Mouse (Mus musculus): ENCODE measurements around the gene Ddx1. TPM values are rescaled to one million over a fixed set of nuclear protein-coding genes. Genes with fewer than 3 reads are reported as not detected.
"Not testable (repeated sequence)": the region's sequence is repeated elsewhere in the genome, so short reads cannot be mapped to it uniquely, and the experiment has no call there.

The Ddx1 gene
- polyA plus RNA-seq, 1 experiment from 2014 or later: 47.3 TPM

GRCm38 (mm10) chr12:13198157-13198556, 50.9 kb downstream of the Ddx1 start:
- Histone ChIP-seq H3K4me1 (replicated peaks; ENCODE audit: control insufficient read depth, insufficient read depth, low read length) (peaks cover 6% of the 10 kb centered on the region; the same call in 1 of the 2 replicates), H3K4me2 (replicated peaks; ENCODE audit: low read depth) (no peak overlapping the region), H3K9ac (ENCODE audit: low read depth, low read length) (no peak overlapping the region), H3K27ac (ENCODE audit: low read depth, low read length) (no peak overlapping the region), H3K9me3 (ENCODE audit: control insufficient read depth) (no peaks in the 10 kb centered on the region), H3K27me3 (replicated peaks; ENCODE audit: control insufficient read depth, insufficient read depth, low read length) (no peaks in the 10 kb centered on the region), H3K4me3 (ENCODE audit: low read depth, low read length) (no peak overlapping the region), H3K36me3 (ENCODE audit: control insufficient read depth, insufficient read depth) (no peaks in the 10 kb centered on the region)
- 74% methylated on average over 3 of the region's 3 CpGs for WGBS
- no peak for ATAC-seq
- no peak for TF ChIP-seq CTCF (IDR thresholded peaks at IDR 0.05; ENCODE audit: low read depth)

- WGBS: 81% methylated on average over 4 of the region's 4 CpGs
- H3K4me2 ChIP-seq (replicated peaks; ENCODE audit: low read depth): no peak overlapping the region
- H3K9me3 ChIP-seq (ENCODE audit: control insufficient read depth): no peaks in the 10 kb centered on the region
- no peak overlapping the region for H3K9ac ChIP-seq (ENCODE audit: low read depth, low read length)
- ATAC-seq: no peak
- H3K27ac ChIP-seq (ENCODE audit: low read depth, low read length): no peak overlapping the region
- peaks cover 6% of the 10 kb centered on the region; the same call in 1 of the 2 replicates for H3K4me1 ChIP-seq (replicated peaks; ENCODE audit: control insufficient read depth, insufficient read depth, low read length)
- no peak for TF ChIP-seq CTCF (IDR thresholded peaks at IDR 0.05; ENCODE audit: low read depth)
- H3K27me3 ChIP-seq (replicated peaks; ENCODE audit: control insufficient read depth, insufficient read depth, low read length): no peaks in the 10 kb centered on the region
- no peak overlapping the region for H3K4me3 ChIP-seq (ENCODE audit: low read depth, low read length)
- no peaks in the 10 kb centered on the region for H3K36me3 ChIP-seq (ENCODE audit: control insufficient read depth, insufficient read depth)
Observed at GRCm38 (mm10) chr12:13196146-13196545, 52.9 kb downstream of the Ddx1 start.

- TF ChIP-seq CTCF (IDR thresholded peaks at IDR 0.05; ENCODE audit: low read depth): no peak
- H3K4me3 ChIP-seq (ENCODE audit: low read depth, low read length): no peak overlapping the region
- H3K27ac ChIP-seq (ENCODE audit: low read depth, low read length): no peak overlapping the region
- no peak for ATAC-seq
- H3K27me3 ChIP-seq (replicated peaks; ENCODE audit: control insufficient read depth, insufficient read depth, low read length): no peaks in the 10 kb centered on the region
- no peaks in the 10 kb centered on the region for H3K9me3 ChIP-seq (ENCODE audit: control insufficient read depth)
- H3K36me3 ChIP-seq (ENCODE audit: control insufficient read depth, insufficient read depth): no peaks in the 10 kb centered on the region
- H3K4me2 ChIP-seq (replicated peaks; ENCODE audit: low read depth): no peak overlapping the region
- H3K4me1 ChIP-seq (replicated peaks; ENCODE audit: control insufficient read depth, insufficient read depth, low read length): peaks cover 6% of the 10 kb centered on the region; the same call in 1 of the 2 replicates
- H3K9ac ChIP-seq (ENCODE audit: low read depth, low read length): no peak overlapping the region
Observed at GRCm38 (mm10) chr12:13195506-13195905, 53.5 kb downstream of the Ddx1 start.

GRCm38 (mm10) chr12:13188059-13188700, 60.8 kb downstream of the Ddx1 start:
- Histone ChIP-seq H3K27me3 (replicated peaks; ENCODE audit: control insufficient read depth, insufficient read depth, low read length) (no peaks in the 10 kb centered on the region), H3K4me2 (replicated peaks; ENCODE audit: low read depth) (no peak overlapping the region), H3K27ac (ENCODE audit: low read depth, low read length) (no peak overlapping the region), H3K4me3 (ENCODE audit: low read depth, low read length) (no peak overlapping the region), H3K4me1 (replicated peaks; ENCODE audit: control insufficient read depth, insufficient read depth, low read length) (no peaks in the 10 kb centered on the region), H3K9ac (ENCODE audit: low read depth, low read length) (no peak overlapping the region), H3K9me3 (ENCODE audit: control insufficient read depth) (no peaks in the 10 kb centered on the region), H3K36me3 (ENCODE audit: control insufficient read depth, insufficient read depth) (no peaks in the 10 kb centered on the region)
- 39% methylated on average over 11 of the region's 11 CpGs for WGBS
- TF ChIP-seq CTCF (IDR thresholded peaks at IDR 0.05; ENCODE audit: low read depth): no peak
- no peak for ATAC-seq

GRCm38 (mm10) chr12:13186209-13186608, 62.8 kb downstream of the Ddx1 start:
- WGBS: 72% methylated on average over 4 of the region's 4 CpGs
- Histone ChIP-seq H3K36me3 (ENCODE audit: control insufficient read depth, insufficient read depth) (no peaks in the 10 kb centered on the region), H3K9ac (ENCODE audit: low read depth, low read length) (no peak overlapping the region), H3K4me2 (replicated peaks; ENCODE audit: low read depth) (no peak overlapping the region), H3K4me3 (ENCODE audit: low read depth, low read length) (no peak overlapping the region), H3K9me3 (ENCODE audit: control insufficient read depth) (no peaks in the 10 kb centered on the region), H3K27me3 (replicated peaks; ENCODE audit: control insufficient read depth, insufficient read depth, low read length) (no peaks in the 10 kb centered on the region), H3K4me1 (replicated peaks; ENCODE audit: control insufficient read depth, insufficient read depth, low read length) (peaks cover 2% of the 10 kb centered on the region; the same call in 1 of the 2 replicates), H3K27ac (ENCODE audit: low read depth, low read length) (no peak overlapping the region)
- no peak for TF ChIP-seq CTCF (IDR thresholded peaks at IDR 0.05; ENCODE audit: low read depth)
- no peak for ATAC-seq

GRCm38 (mm10) chr12:13184873-13185361, 64.1 kb downstream of the Ddx1 start:
- no peaks in the 10 kb centered on the region for H3K27me3 ChIP-seq (replicated peaks; ENCODE audit: control insufficient read depth, insufficient read depth, low read length)
- no peak for ATAC-seq
- H3K9ac ChIP-seq (ENCODE audit: low read depth, low read length): no peak overlapping the region
- no peak overlapping the region for H3K27ac ChIP-seq (ENCODE audit: low read depth, low read length)
- no peak overlapping the region for H3K4me2 ChIP-seq (replicated peaks; ENCODE audit: low read depth)
- no peaks in the 10 kb centered on the region for H3K9me3 ChIP-seq (ENCODE audit: control insufficient read depth)
- TF ChIP-seq CTCF (IDR thresholded peaks at IDR 0.05; ENCODE audit: low read depth): no peak
- H3K4me1 ChIP-seq (replicated peaks; ENCODE audit: control insufficient read depth, insufficient read depth, low read length): peaks cover 7% of the 10 kb centered on the region; the same call in 1 of the 2 replicates
- WGBS: 59% methylated on average over 11 of the region's 11 CpGs
- H3K4me3 ChIP-seq (ENCODE audit: low read depth, low read length): no peak overlapping the region
- H3K36me3 ChIP-seq (ENCODE audit: control insufficient read depth, insufficient read depth): no peaks in the 10 kb centered on the region

- H3K9ac ChIP-seq (ENCODE audit: low read depth, low read length); H3K4me2 ChIP-seq (replicated peaks; ENCODE audit: low read depth); H3K4me3 ChIP-seq (ENCODE audit: low read depth, low read length); H3K9me3 ChIP-seq (ENCODE audit: control insufficient read depth); ATAC-seq; H3K36me3 ChIP-seq (ENCODE audit: control insufficient read depth, insufficient read depth); H3K27me3 ChIP-seq (replicated peaks; ENCODE audit: control insufficient read depth, insufficient read depth, low read length); H3K27ac ChIP-seq (ENCODE audit: low read depth, low read length); H3K4me1 ChIP-seq (replicated peaks; ENCODE audit: control insufficient read depth, insufficient read depth, low read length): not testable (repeated sequence)
- 84% methylated on average over 4 of the region's 4 CpGs for WGBS
Observed at GRCm38 (mm10) chr12:13184136-13184535, 64.9 kb downstream of the Ddx1 start.
